Mouse (Mus musculus) forebrain, embryonic 11.5 days (tissue): ENCODE results near the gene Pip4k2a. TPM values are rescaled to one million over a fixed set of nuclear protein-coding genes. Genes with fewer than 3 reads are reported as not detected.

Experiments used
- ATAC-seq: fragments of 200-750 bp; cut with Nextera tagmentation; replicated peaks from 2 replicates; pipeline ENCODE4 v1.8.0; 2017; ENCODE audit warnings: moderate TSS enrichment; ENCODE audit not compliant: low FRiP score
- DNase-seq: peaks from one replicate; pipeline ENCODE4 v3.0.0-alpha.2; 2017; ENCODE audit warnings: low spot score
- H3K27ac ChIP-seq: fragments of 300-500 bp; sonication (generic); 2 replicates; pipeline ENCODE4 v1.5.1; 2014; ENCODE audit warnings: low read depth, low read length
- H3K27me3 ChIP-seq: fragments of 300-500 bp; sonication (generic); 2 replicates; pipeline ENCODE4 v1.6.1; 2014; ENCODE audit warnings: mild to moderate bottlenecking, low read length, mixed read lengths; ENCODE audit not compliant: control insufficient read depth, insufficient read depth
- H3K36me3 ChIP-seq: fragments of 300-500 bp; sonication (generic); 2 replicates; pipeline ENCODE4 v1.6.1; 2014; ENCODE audit warnings: mild to moderate bottlenecking, low read length, moderate library complexity, mixed read lengths; ENCODE audit not compliant: control insufficient read depth, insufficient read depth
- H3K4me1 ChIP-seq: fragments of 300-500 bp; sonication (generic); replicated peaks from 2 replicates; pipeline ENCODE4 v1.6.1; 2014; ENCODE audit warnings: low read length, mixed read lengths; ENCODE audit not compliant: control insufficient read depth, insufficient read depth
- H3K4me2 ChIP-seq: fragments of 300-500 bp; sonication (generic); 2 replicates; pipeline ENCODE4 v1.6.1; 2014; ENCODE audit warnings: low read depth, mild to moderate bottlenecking, low read length, moderate library complexity, mixed read lengths; ENCODE audit not compliant: severe bottlenecking
- H3K4me3 ChIP-seq: fragments of 300-500 bp; sonication (generic); 2 replicates; pipeline ENCODE4 v1.5.1; 2014; ENCODE audit warnings: low read depth, low read length
- H3K9ac ChIP-seq: fragments of 300-500 bp; sonication (generic); 2 replicates; pipeline ENCODE4 v1.6.1; 2014; ENCODE audit warnings: low read length
- H3K9me3 ChIP-seq: fragments of 300-500 bp; sonication (generic); 2 replicates; pipeline ENCODE4 v1.6.1; 2016; ENCODE audit warnings: low read length, mixed read lengths; ENCODE audit not compliant: control insufficient read depth
- WGBS: fragments of 180-500 bp; shearing (Covaris S2); extraction: QIAGEN DNeasy Blood & Tissue Kit; methylation state at CpG from one replicate; pipeline ENCODE4 v1.1.7; 2014; 5-methylcytosine and 5-hydroxymethylcytosine counted together
- polyA plus RNA-seq: library from polyadenylated mRNA; unstranded; fragments of >200 nt; fragmentation: Nextera tagmentation; extraction: Ambion mirVana; gene quantifications from 2 replicates; pipeline ENCODE4 v1.2.1, GENCODE M21; 2014

Pip4k2a gene
- polyA plus RNA-seq, 1 experiment from 2014 or later: 9.2 TPM

GRCm38 (mm10) chr2:18911251-18911934 lies 86.5 kb downstream of the Pip4k2a start:
- no peak for ATAC-seq
- DNase-seq: no peak
- WGBS: 91% methylated on average over 6 of the region's 6 CpGs
- H3K36me3 ChIP-seq: no peaks in the 10 kb centered on the region
- no peak overlapping the region for H3K4me3 ChIP-seq
- no peak overlapping the region for H3K27ac ChIP-seq
- no peaks in the 10 kb centered on the region for H3K27me3 ChIP-seq
- H3K4me2 ChIP-seq: no peak overlapping the region
- peaks cover 5% of the 10 kb centered on the region for H3K4me1 ChIP-seq
- H3K9ac ChIP-seq: no peak overlapping the region
- no peaks in the 10 kb centered on the region for H3K9me3 ChIP-seq

DNA sequence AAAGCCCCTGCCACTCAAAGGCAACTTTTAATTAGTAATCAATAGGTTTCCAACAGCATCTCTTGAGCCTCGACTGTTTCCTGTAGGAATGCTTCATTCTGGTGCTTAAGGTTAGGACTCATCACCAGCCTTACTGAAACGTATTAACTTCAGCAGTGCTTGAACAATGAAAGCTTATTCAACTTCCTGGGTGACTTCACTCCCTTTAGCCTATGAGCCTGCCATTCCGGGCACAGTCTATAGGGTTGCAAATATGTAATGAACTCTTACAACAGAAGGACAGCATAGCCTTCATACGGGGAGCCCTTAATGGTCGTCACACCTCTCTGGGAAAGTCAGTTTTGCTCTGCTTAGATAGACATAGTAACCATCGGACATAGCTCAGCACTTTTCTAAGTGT lies 87.7 kb downstream of the Pip4k2a start:
- Histone ChIP-seq H3K9me3 (no peaks in the 10 kb centered on the region), H3K27ac (no peak overlapping the region), H3K36me3 (no peaks in the 10 kb centered on the region), H3K4me1 (peaks cover 7% of the 10 kb centered on the region), H3K4me3 (no peak overlapping the region), H3K9ac (no peak overlapping the region), H3K4me2 (no peak overlapping the region), H3K27me3 (no peaks in the 10 kb centered on the region)
- ATAC-seq: no peak
- 74% methylated on average over 6 of the region's 6 CpGs for WGBS
- no peak for DNase-seq

DNA sequence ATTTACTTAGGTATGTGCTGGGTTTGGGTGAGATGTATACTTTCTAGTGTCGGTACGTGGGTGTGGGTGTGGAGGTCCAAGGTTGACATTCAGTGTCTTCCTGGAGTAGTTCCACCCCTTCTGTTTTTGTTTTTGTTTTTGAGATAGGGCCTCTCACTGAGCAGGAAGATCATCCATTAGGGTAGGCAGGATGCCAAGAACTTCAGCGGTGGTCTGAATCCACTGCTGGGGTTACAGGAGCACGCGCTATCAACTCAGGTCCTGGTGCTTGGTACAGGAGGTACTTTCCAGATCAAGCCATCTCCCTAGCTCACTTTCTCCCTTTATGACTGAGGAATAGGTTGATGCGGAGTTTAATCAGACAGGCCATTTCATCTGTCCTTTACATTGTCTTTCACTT lies 88.2 kb downstream of the Pip4k2a start:
- DNase-seq: no peak
- peaks cover 7% of the 10 kb centered on the region for H3K4me1 ChIP-seq
- H3K9me3 ChIP-seq: no peaks in the 10 kb centered on the region
- no peak for ATAC-seq
- 95% methylated on average over 6 of the region's 6 CpGs for WGBS
- H3K9ac ChIP-seq: no peak overlapping the region
- H3K4me3 ChIP-seq: no peak overlapping the region
- H3K4me2 ChIP-seq: no peak overlapping the region
- no peaks in the 10 kb centered on the region for H3K27me3 ChIP-seq
- no peaks in the 10 kb centered on the region for H3K36me3 ChIP-seq
- no peak overlapping the region for H3K27ac ChIP-seq

- no peak overlapping the region for H3K9ac ChIP-seq
Observed at GRCm38 (mm10) chr2:18907269-18907668, 90.7 kb downstream of the Pip4k2a start.

DNA sequence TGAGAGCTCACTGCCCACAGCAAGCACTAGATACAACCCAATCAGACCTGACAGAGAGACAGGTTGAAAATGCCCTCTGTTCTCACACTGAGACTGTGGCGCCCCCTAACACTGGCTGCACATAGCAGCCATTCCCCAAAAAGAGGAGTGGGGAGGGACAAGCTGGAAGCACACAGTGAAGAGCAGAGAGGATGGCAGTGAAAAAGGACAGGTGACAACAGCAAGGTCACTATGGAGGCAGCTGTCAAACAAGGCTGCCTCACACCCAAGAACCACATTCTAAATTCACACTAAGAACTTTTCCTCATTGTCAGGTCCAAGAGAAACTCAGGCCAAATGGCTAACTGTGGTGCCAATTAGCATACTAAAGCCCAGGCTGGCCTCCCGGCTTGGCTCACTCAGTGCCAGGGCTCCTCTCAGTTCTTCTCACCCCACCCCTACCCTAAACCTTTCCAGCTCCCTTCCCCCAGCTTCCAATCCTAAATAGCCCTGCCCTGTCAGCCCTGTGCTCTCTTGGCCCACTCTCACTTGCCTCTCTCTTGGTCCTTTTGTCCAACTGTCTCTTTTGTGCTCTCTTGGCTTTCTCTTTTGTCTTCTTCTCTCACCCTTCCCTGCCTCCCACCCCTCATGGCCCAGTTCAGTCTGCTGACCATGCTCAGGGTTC lies 91.4 kb downstream of the Pip4k2a start:
- no peaks in the 10 kb centered on the region for H3K27me3 ChIP-seq
- peaks cover 7% of the 10 kb centered on the region for H3K4me1 ChIP-seq
- no peak overlapping the region for H3K27ac ChIP-seq
- H3K4me2 ChIP-seq: no peak overlapping the region
- H3K36me3 ChIP-seq: no peaks in the 10 kb centered on the region
- ATAC-seq: 0 out of 2 replicates have a peak, but pooled peaks have one; percentile 42
- no peak overlapping the region for H3K4me3 ChIP-seq
- no peak for DNase-seq
- no peak overlapping the region for H3K9ac ChIP-seq
- WGBS: 33% methylated on average over 2 of the region's 2 CpGs
- no peaks in the 10 kb centered on the region for H3K9me3 ChIP-seq

More at GRCm38 (mm10) chr2:18907269-18907668, 90.7 kb downstream of the Pip4k2a start:
- Histone ChIP-seq H3K4me3 (no peak overlapping the region), H3K4me2 (no peak overlapping the region), H3K36me3 (no peaks in the 10 kb centered on the region), H3K27ac (no peak overlapping the region), H3K9me3 (no peaks in the 10 kb centered on the region), H3K4me1 (peaks cover 7% of the 10 kb centered on the region), H3K27me3 (no peaks in the 10 kb centered on the region)
- WGBS: 74% methylated on average over 8 of the region's 8 CpGs
- ATAC-seq (no peak), DNase-seq (no peak)

DNA sequence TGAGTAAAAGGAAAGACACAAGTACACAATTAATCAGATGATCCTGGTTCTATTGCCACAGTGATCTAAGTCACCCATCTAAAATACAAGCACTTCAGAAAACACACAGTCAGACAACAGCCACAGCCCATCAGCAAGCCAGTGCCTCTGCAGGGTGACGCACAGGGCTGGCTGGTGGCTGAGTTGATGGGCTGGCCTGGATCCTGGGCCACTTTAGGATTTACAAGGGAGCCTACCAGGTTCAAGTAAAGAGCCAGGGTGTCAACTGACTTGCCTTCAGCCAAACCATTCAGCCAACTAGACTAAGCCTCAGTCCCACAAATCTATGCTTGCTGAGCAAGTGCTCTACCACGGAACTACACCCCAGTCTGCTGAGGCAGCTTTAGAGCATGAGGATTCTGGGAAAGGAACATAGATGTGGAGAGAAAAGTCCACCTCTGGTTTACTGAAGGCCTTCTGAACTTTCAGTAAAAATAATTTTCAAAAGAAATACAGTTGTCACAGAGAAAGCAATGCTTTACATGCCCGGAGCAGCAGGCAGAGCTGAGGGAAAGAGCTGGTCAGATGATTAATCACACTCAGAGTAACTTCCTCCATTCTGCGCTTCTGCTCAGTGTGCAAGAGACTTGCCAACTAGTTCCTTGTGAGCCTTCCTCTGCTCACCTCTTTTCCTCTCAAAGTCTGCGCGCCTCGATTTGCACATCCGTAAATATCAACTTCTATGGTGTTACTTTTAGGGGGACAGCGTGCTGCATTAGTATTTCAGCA lies 94.4 kb downstream of the Pip4k2a start:
- Histone ChIP-seq H3K9me3 (no peaks in the 10 kb centered on the region; the same call in 1 of the 2 replicates), H3K36me3 (no peaks in the 10 kb centered on the region), H3K4me1 (peaks cover 7% of the 10 kb centered on the region), H3K4me3 (no peak overlapping the region), H3K27ac (no peak overlapping the region), H3K9ac (no peak overlapping the region), H3K4me2 (no peak overlapping the region), H3K27me3 (no peaks in the 10 kb centered on the region)
- no peak for ATAC-seq
- 92% methylated on average over 9 of the region's 9 CpGs for WGBS
- no peak for DNase-seq

DNA sequence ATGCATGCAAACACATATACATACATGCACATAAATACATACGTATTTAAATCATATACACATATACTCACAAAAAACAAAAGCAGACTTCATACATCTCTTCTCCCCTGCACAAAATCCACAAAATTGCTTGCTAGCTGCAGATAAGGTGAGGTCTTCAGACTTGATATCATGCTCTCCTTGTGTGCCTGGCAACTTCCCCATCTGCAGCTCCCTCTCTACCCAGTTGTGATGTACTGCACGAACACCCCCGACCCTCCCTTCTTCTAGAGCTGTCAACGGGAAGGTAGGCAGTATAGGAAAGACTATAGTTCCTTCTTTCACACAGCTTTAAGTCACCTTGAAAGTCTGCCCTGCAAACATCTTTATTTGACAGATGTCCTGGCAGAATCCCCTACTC lies 96.8 kb downstream of the Pip4k2a start:
- Histone ChIP-seq H3K27ac (no peak overlapping the region), H3K36me3 (no peaks in the 10 kb centered on the region), H3K4me3 (no peak overlapping the region), H3K4me1 (no peaks in the 10 kb centered on the region), H3K9me3 (no peaks in the 10 kb centered on the region; the same call in 1 of the 2 replicates), H3K4me2 (no peak overlapping the region), H3K27me3 (no peaks in the 10 kb centered on the region), H3K9ac (no peak overlapping the region)
- no peak for DNase-seq
- ATAC-seq: no peak
- WGBS: 92% methylated on average over 4 of the region's 4 CpGs

DNA sequence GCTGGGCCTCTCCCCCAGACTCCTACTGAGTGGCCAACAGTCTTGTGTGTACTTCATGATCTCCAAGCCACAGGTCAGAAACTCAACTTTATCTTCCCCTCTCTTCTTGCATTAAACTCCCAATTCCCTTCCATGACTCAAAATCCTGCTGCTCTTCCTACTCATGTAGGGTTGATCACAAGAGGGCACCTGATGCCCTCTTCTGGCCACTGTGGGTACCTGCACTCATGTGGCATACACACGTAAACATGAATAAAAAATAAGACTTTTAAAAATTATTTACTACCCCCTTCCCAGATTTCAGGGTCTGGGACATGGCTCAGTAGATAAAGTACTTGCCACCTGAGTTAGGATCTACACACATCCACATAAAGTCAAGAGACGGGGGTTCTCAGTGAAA lies 97.3 kb downstream of the Pip4k2a start:
- 98% methylated on average over 2 of the region's 2 CpGs for WGBS
- ATAC-seq (no peak), DNase-seq (no peak)
- Histone ChIP-seq H3K4me1 (no peaks in the 10 kb centered on the region), H3K36me3 (no peaks in the 10 kb centered on the region), H3K27ac (no peak overlapping the region), H3K27me3 (no peaks in the 10 kb centered on the region), H3K4me2 (no peak overlapping the region), H3K9ac (no peak overlapping the region), H3K9me3 (no peaks in the 10 kb centered on the region; the same call in 1 of the 2 replicates), H3K4me3 (no peak overlapping the region)
